Mouse (Mus musculus): ENCODE results near the gene 1600014C23Rik.

The 1600014C23Rik gene

GRCm38 (mm10) chr17:45752678-45753077, 19.0 kb upstream of the 1600014C23Rik start:
- in situ Hi-C loops (cut with MboI, MseI), result no loop called here

- in situ Hi-C loops (cut with MboI, MseI), result no loop called here
Observed at GRCm38 (mm10) chr17:45752053-45752452, 18.4 kb upstream of the 1600014C23Rik start.

GRCm38 (mm10) chr17:45751359-45751758, 17.7 kb upstream of the 1600014C23Rik start:
- in situ Hi-C loops (cut with MboI, MseI), result no loop called here

- in situ Hi-C loops (cut with MboI, MseI), result no loop called here
Observed at GRCm38 (mm10) chr17:45749100-45749499, 15.5 kb upstream of the 1600014C23Rik start.

- in situ Hi-C loops (cut with MboI, MseI), result no loop called here
Observed at GRCm38 (mm10) chr17:45747858-45748785, 14.5 kb upstream of the 1600014C23Rik start.

- in situ Hi-C loops (cut with MboI, MseI), result no loop called here
Observed at GRCm38 (mm10) chr17:45747293-45747692, 13.6 kb upstream of the 1600014C23Rik start.

GRCm38 (mm10) chr17:45746755-45747154, 13.1 kb upstream of the 1600014C23Rik start:
- in situ Hi-C loops (cut with MboI, MseI), result no loop called here

GRCm38 (mm10) chr17:45745629-45746028, 12.0 kb upstream of the 1600014C23Rik start:
- in situ Hi-C loops (cut with MboI, MseI), result no loop called here

- in situ Hi-C loops (cut with MboI, MseI), result no loop called here
Observed at GRCm38 (mm10) chr17:45742371-45743147, 8.9 kb upstream of the 1600014C23Rik start.

- in situ Hi-C loops (cut with MboI, MseI), result loop anchor here (5.0 kb wide), 1 partner anchor 295 kb away; the partner anchor contains the start of gene Vegfa
Observed at GRCm38 (mm10) chr17:45737078-45737601, 3.5 kb upstream of the 1600014C23Rik start.

- in situ Hi-C loops (cut with MboI, MseI), result loop anchor here (5.0 kb wide), 1 partner anchor 296 kb away; the partner anchor contains the start of gene Vegfa
Observed at GRCm38 (mm10) chr17:45736311-45737077, 2.9 kb upstream of the 1600014C23Rik start.

GRCm38 (mm10) chr17:45735382-45736310, 2.0 kb upstream of the 1600014C23Rik start:
- in situ Hi-C loops (cut with MboI, MseI), result loop anchor here (5.0 kb wide), 1 partner anchor 297 kb away; the partner anchor contains the start of gene Vegfa

GRCm38 (mm10) chr17:45734881-45735280, 1.2 kb upstream of the 1600014C23Rik start:
- in situ Hi-C loops (cut with MboI, MseI), result loop anchor here (5.0 kb wide), 1 partner anchor 297 kb away; the partner anchor contains the start of gene Vegfa

GRCm38 (mm10) chr17:45734333-45734732, 689 bp upstream of the 1600014C23Rik start:
- in situ Hi-C loops (cut with MboI, MseI), result no loop called here

GRCm38 (mm10) chr17:45733038-45733734, 458 bp downstream of the 1600014C23Rik start:
- in situ Hi-C loops (cut with MboI, MseI), result no loop called here

GRCm38 (mm10) chr17:45731172-45731864, 2.3 kb downstream of the 1600014C23Rik start:
- in situ Hi-C loops (cut with MboI, MseI), result no loop called here

- in situ Hi-C loops (cut with MboI, MseI), result no loop called here
Observed at GRCm38 (mm10) chr17:45730696-45731095, 2.9 kb downstream of the 1600014C23Rik start.

GRCm38 (mm10) chr17:45729387-45729786, 4.3 kb downstream of the 1600014C23Rik start:
- in situ Hi-C loops (cut with MboI, MseI), result loop anchor here (5.0 kb wide), 1 partner anchor 403 kb away; no protein-coding TSS in a partner anchor

Measured in T-helper 1 cell (primary cell).